Mouse (Mus musculus): ENCODE measurements around the gene Gata3.

Gata3 gene

GRCm38 (mm10) chr2:9890251-9890650 is 417 bp upstream of the Gata3 start:
- ChIA-PET POLR2A (interaction anchor here in 2 of 4 experiments (1.0 to 3.0 kb wide), 4 partner anchors 8 to 16 kb away, joined by 5 to 23 read pairs (median 8); no protein-coding TSS in a partner anchor), CTCF (interaction anchor here in 1 of 4 experiments (1.2 kb wide), 1 partner anchor 11 kb away, joined by 5 read pairs; no protein-coding TSS in a partner anchor)

- CTCF ChIA-PET: interaction anchor here in 3 of 4 experiments (0.6 to 1.3 kb wide), 6 partner anchors 9 to 1213 kb away, joined by 3 to 5 read pairs (median 4); no protein-coding TSS in a partner anchor
Measured at GRCm38 (mm10) chr2:9888913-9889650, 752 bp downstream of the Gata3 start, which contains the start of gene 9230102O04Rik. Gene 9230102O04Rik (minus strand): TSS chr2:9889540.

GRCm38 (mm10) chr2:9887636-9888035 is 2.2 kb downstream of the Gata3 start:
- ChIA-PET POLR2A (interaction anchor here in 1 of 4 experiments (0.6 to 1.6 kb wide), 4 partner anchors 9 to 267 kb away, joined by 3 to 5 read pairs (median 5); no protein-coding TSS in a partner anchor), CTCF (interaction anchor here in 1 of 4 experiments (0.6 kb wide), 1 partner anchor 762 kb away, joined by 3 read pairs; no protein-coding TSS in a partner anchor)

More at GRCm38 (mm10) chr2:9888913-9889650, 752 bp downstream of the Gata3 start, which contains the start of gene 9230102O04Rik:
- POLR2A ChIA-PET: interaction anchor here in 2 of 4 experiments (1.0 to 3.0 kb wide), 6 partner anchors 9 to 32 kb away, joined by 4 to 23 read pairs (median 6); no protein-coding TSS in a partner anchor

- POLR2A ChIA-PET: interaction anchor here in 2 of 4 experiments (0.6 to 1.6 kb wide), 4 partner anchors 8 to 267 kb away, joined by 3 to 5 read pairs (median 5); no protein-coding TSS in a partner anchor
Measured at GRCm38 (mm10) chr2:9886921-9887610, 2.8 kb downstream of the Gata3 start.

GRCm38 (mm10) chr2:9886031-9886430 is 3.8 kb downstream of the Gata3 start:
- POLR2A ChIA-PET: no interaction called here
- CTCF ChIA-PET: no interaction called here

More at GRCm38 (mm10) chr2:9886921-9887610, 2.8 kb downstream of the Gata3 start:
- CTCF ChIA-PET: interaction anchor here in 1 of 4 experiments (0.6 kb wide), 1 partner anchor 762 kb away, joined by 3 read pairs; no protein-coding TSS in a partner anchor

- ChIA-PET POLR2A (interaction anchor here in 2 of 4 experiments (1.2 to 2.1 kb wide), 4 partner anchors 10 to 23 kb away, joined by 3 to 9 read pairs (median 5); no protein-coding TSS in a partner anchor), CTCF (interaction anchor here in 1 of 4 experiments (0.6 to 1.1 kb wide), 2 partner anchors 260 to 1211 kb away, joined by 3 read pairs; no protein-coding TSS in a partner anchor)
Measured at GRCm38 (mm10) chr2:9885217-9885770, 4.5 kb downstream of the Gata3 start.

- CTCF ChIA-PET: interaction anchor here in 2 of 4 experiments (0.6 to 1.1 kb wide), 4 partner anchors 98 to 1210 kb away, joined by 3 read pairs; no protein-coding TSS in a partner anchor
- POLR2A ChIA-PET: interaction anchor here in 2 of 4 experiments (0.7 to 2.1 kb wide), 8 partner anchors 9 to 327 kb away, joined by 3 to 9 read pairs (median 4); no protein-coding TSS in a partner anchor
Measured at GRCm38 (mm10) chr2:9884533-9885216, 5.2 kb downstream of the Gata3 start.

- ChIA-PET POLR2A (interaction anchor here in 1 of 4 experiments (0.7 to 2.1 kb wide), 6 partner anchors 10 to 326 kb away, joined by 4 to 9 read pairs (median 4); no protein-coding TSS in a partner anchor), CTCF (interaction anchor here in 2 of 4 experiments (0.5 to 0.7 kb wide), 4 partner anchors 17 to 957 kb away, joined by 3 read pairs; no protein-coding TSS in a partner anchor)
Measured at GRCm38 (mm10) chr2:9883803-9884532, 5.9 kb downstream of the Gata3 start.

GRCm38 (mm10) chr2:9882926-9883802 is 6.7 kb downstream of the Gata3 start:
- ChIA-PET POLR2A (interaction anchor here in 1 of 4 experiments (1.5 to 2.1 kb wide), 4 partner anchors 9 to 153 kb away, joined by 4 to 9 read pairs (median 6); no protein-coding TSS in a partner anchor), CTCF (interaction anchor here in 2 of 4 experiments (0.5 to 0.6 kb wide), 3 partner anchors 16 to 956 kb away, joined by 3 to 5 read pairs (median 3); no protein-coding TSS in a partner anchor)

GRCm38 (mm10) chr2:9882371-9882925 is 7.4 kb downstream of the Gata3 start:
- ChIA-PET CTCF (interaction anchor here in 1 of 4 experiments (0.7 kb wide), 1 partner anchor 488 kb away, joined by 6 read pairs; the partner anchor contains the start of gene Sfmbt2), POLR2A (interaction anchor here in 1 of 4 experiments (0.6 to 1.8 kb wide), 2 partner anchors 11 to 153 kb away, joined by 4 to 5 read pairs; no protein-coding TSS in a partner anchor)

GRCm38 (mm10) chr2:9881611-9882023 is 8.2 kb downstream of the Gata3 start:
- ChIA-PET POLR2A (interaction anchor here in 2 of 4 experiments (0.6 to 1.0 kb wide), 3 partner anchors 11 to 197 kb away, joined by 4 read pairs; no protein-coding TSS in a partner anchor), CTCF (interaction anchor here in 2 of 4 experiments (0.6 to 1.0 kb wide), 4 partner anchors 18 to 1621 kb away, joined by 3 to 6 read pairs (median 4); partner anchors contain the start of gene Sfmbt2 (in 1 of the 2))

- ChIA-PET POLR2A (interaction anchor here in 1 of 4 experiments (0.8 to 1.0 kb wide), 2 partner anchors 12 to 197 kb away, joined by 4 read pairs; no protein-coding TSS in a partner anchor), CTCF (interaction anchor here in 2 of 4 experiments (0.6 to 1.0 kb wide), 4 partner anchors 18 to 1621 kb away, joined by 3 to 5 read pairs (median 4); no protein-coding TSS in a partner anchor)
Measured at GRCm38 (mm10) chr2:9881051-9881591, 8.7 kb downstream of the Gata3 start, which contains the start of gene 4930412O13Rik. Gene 4930412O13Rik (plus strand): TSS chr2:9881252.

- CTCF ChIA-PET: interaction anchor here in 1 of 4 experiments (1.7 kb wide), 1 partner anchor 9 kb away, joined by 5 read pairs; the partner anchor contains the start of genes 9230102O04Rik and Gata3
Measured at GRCm38 (mm10) chr2:9880271-9880670, 9.6 kb downstream of the Gata3 start.

GRCm38 (mm10) chr2:9879493-9879892 is 10.3 kb downstream of the Gata3 start:
- ChIA-PET POLR2A (interaction anchor here in 2 of 4 experiments (0.6 to 3.9 kb wide), 6 partner anchors 8 to 201 kb away, joined by 3 to 23 read pairs (median 6); partner anchors contain the start of genes 9230102O04Rik (in 2 of the 2), Gata3 (in 2 of the 2), Atp5c1 (in 1 of the 2) and Kin (in 1 of the 2)), CTCF (interaction anchor here in 3 of 4 experiments (0.5 to 1.7 kb wide), 8 partner anchors 9 to 437 kb away, joined by 3 to 5 read pairs (median 4); partner anchors contain the start of genes 9230102O04Rik (in 1 of the 3) and Gata3 (in 1 of the 3))

More at GRCm38 (mm10) chr2:9880271-9880670, 9.6 kb downstream of the Gata3 start:
- POLR2A ChIA-PET: interaction anchor here in 2 of 4 experiments (0.6 to 3.9 kb wide), 3 partner anchors 9 to 464 kb away, joined by 5 to 23 read pairs (median 7); partner anchors contain the start of genes 9230102O04Rik (in 1 of the 2), Atp5c1 (in 1 of the 2), Gata3 (in 1 of the 2) and Kin (in 1 of the 2)
